Mouse (Mus musculus) cerebellum, adult 2 months (tissue): Measurements from ENCODE around the gene Prss35. TPM values are rescaled to one million over a fixed set of nuclear protein-coding genes. Genes with fewer than 3 reads are reported as not detected.

Experiments
- DNase-seq, 2 experiments: peaks; one replicate each; pipeline ENCODE4 v3.0.0; 2021
- H3K27ac ChIP-seq: fragments of 200-500 bp; 2 replicates; pipeline ENCODE4 v1.5.1; 2012; ENCODE audit warnings: low read length, control low read depth, inconsistent platforms; ENCODE audit not compliant: insufficient read depth
- H3K27me3 ChIP-seq: fragments of 200-500 bp; 2 replicates; pipeline ENCODE4 v1.6.1; 2012; ENCODE audit warnings: inconsistent platforms, mild to moderate bottlenecking, low read length, moderate library complexity; ENCODE audit not compliant: control insufficient read depth, insufficient read depth
- H3K4me1 ChIP-seq: fragments of 200-500 bp; 2 replicates; pipeline ENCODE4 v1.6.1; 2011; ENCODE audit warnings: low read length; ENCODE audit not compliant: control insufficient read depth, insufficient read depth
- H3K4me3 ChIP-seq: fragments of 200-500 bp; replicated peaks from 2 replicates; pipeline ENCODE3; 2011; ENCODE audit warnings: mild to moderate bottlenecking, low read depth, low read length, control low read depth; ENCODE audit not compliant: insufficient read depth
- CTCF ChIP-seq: fragments of 200-500 bp; IDR thresholded peaks from 2 replicates; pipeline ENCODE4 v1.5.1; 2011; ENCODE audit warnings: low read depth, mild to moderate bottlenecking, control low read depth, low read length, moderate library complexity, borderline replicate concordance; ENCODE audit not compliant: insufficient read depth
- POLR2A ChIP-seq: fragments of 200-500 bp; IDR thresholded peaks from 2 replicates; pipeline ENCODE4 v1.6.1; 2011; ENCODE audit warnings: low read length, control low read depth, borderline replicate concordance; ENCODE audit not compliant: insufficient read depth
- WGBS: fragments of 180-500 bp; shearing (Covaris S2); methylation state at CpG from one replicate; pipeline ENCODE4 v1.1.7; 2018; 5-methylcytosine and 5-hydroxymethylcytosine counted together
- polyA plus RNA-seq: library from polyadenylated mRNA; depleted of rRNA; stranded (reverse); fragments of >200 nt; gene quantifications from 2 replicates; pipeline ENCODE4 v1.2.3, GENCODE M21; 2012; rRNA removed

Prss35 gene
- polyA plus RNA-seq: 2.5 and 3.1 TPM in 2 replicates

GRCm38 (mm10) chr9:86742959-86743911 lies at the start of gene Prss35:
Gene Prss35 (plus strand): TSS chr9:86743649.
- no peak for TF ChIP-seq CTCF
- no peak for TF ChIP-seq POLR2A
- Histone ChIP-seq H3K27me3 (no peaks in the 10 kb centered on the region), H3K4me3 (no peak within 1 kb of the TSS), H3K27ac (no peak within 1 kb of the TSS), H3K4me1 (peaks cover 7% of the 10 kb centered on the region)
- 2% methylated on average over 19 of the region's 19 CpGs for WGBS
- DNase-seq: no peak

- WGBS: 96% methylated on average over 6 of the region's 6 CpGs
- no peaks in the 10 kb centered on the region for H3K4me1 ChIP-seq
- H3K4me3 ChIP-seq: no peak overlapping the region
- no peak for TF ChIP-seq POLR2A
- no peak for TF ChIP-seq CTCF
- DNase-seq: no peak
- H3K27ac ChIP-seq: no peak overlapping the region
- H3K27me3 ChIP-seq: no peaks in the 10 kb centered on the region; the same call in 1 of the 2 replicates
Measured at GRCm38 (mm10) chr9:86693935-86694334, 49.5 kb upstream of the Prss35 start.

DNA sequence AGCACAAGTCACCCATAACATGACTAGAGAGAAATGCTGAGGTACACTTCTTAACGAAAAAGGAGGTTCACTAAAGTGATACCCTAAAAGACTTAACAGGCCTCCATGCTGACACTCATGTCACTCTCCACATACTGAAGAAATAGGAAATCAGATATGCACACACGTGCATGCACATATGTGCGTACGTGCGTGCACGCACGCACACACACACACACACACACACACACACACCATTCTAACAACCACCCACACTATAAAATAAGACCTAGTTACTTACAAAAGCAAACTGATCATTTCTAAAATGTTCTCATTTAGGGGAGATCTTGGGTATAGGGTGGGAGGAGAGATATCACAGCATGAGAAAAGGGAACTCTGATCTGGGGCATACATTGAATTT lies 48.8 kb upstream of the Prss35 start:
- no peaks in the 10 kb centered on the region for H3K4me1 ChIP-seq
- WGBS: 98% methylated on average over 7 of the region's 7 CpGs
- H3K27me3 ChIP-seq: no peaks in the 10 kb centered on the region; the same call in 1 of the 2 replicates
- no peak for DNase-seq
- no peak for TF ChIP-seq CTCF
- TF ChIP-seq POLR2A: no peak
- no peak overlapping the region for H3K27ac ChIP-seq
- H3K4me3 ChIP-seq: no peak overlapping the region

DNA sequence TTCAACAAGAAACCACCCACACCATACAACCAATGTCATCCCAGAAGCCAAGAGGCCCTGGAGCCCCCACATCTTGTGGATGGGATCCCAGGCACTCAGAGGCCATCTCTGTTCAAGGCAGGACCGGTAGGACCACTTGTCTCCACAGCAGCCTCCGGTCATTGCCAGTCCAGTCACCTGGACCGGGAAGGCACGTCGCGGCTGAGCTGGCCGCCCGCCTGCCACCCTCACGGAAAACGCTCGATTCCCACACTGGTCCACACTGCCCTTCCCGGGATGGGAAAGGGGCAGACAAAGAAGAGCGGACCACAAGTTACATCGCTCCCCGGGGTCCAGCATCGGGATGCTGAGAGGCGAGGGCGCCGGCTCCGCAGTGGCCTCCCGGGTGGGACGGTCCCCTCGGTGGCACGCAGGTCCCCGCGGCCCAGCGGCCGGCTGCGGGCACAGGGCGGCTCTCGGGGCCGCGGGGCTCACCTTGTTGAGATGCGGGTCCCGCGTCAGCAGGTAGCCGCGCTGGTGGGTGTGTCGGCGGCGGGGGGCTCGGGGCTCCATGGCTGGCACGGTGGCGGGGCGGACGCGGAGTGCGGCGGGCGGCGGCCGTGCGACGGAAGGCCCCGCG lies 48.1 kb upstream of the Prss35 start:
- peak; percentile 33 to 46 for DNase-seq
- no peak for TF ChIP-seq CTCF
- no peak for TF ChIP-seq POLR2A
- Histone ChIP-seq H3K27me3 (no peaks in the 10 kb centered on the region; the same call in 1 of the 2 replicates), H3K4me1 (no peaks in the 10 kb centered on the region), H3K4me3 (peak overlapping the region; percentile 58), H3K27ac (no peak overlapping the region)
- WGBS: 2% methylated on average over 41 of the region's 56 CpGs

DNA sequence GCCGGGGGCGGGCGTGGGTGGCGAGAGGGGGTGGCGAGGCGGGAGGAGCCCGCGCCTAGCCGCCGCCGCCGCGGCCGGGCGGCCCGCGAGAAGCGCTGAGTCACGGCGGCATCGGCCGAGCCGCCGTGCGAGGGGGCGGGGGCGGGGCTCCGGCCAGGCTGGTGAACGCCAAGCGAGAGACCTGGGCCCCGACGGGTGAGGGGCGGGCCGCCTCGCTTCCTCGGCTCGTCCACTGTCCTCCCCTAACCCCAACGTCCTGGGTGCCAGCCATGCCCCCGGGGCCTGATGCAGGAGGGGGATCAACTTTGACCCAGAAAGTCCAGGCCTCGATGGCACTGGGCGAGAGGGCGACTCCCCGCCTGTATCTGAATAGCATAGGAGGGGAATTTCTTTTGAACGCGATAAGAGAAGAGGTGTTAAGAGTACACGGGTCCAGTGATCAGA lies 47.6 kb upstream of the Prss35 start, which contains the start of gene Me1:
Gene Me1 (minus strand): TSS at position 136 of the 444 bp plus-strand sequence.
- peak; percentile 28 to 42 for DNase-seq
- TF ChIP-seq POLR2A: no peak
- no peak for TF ChIP-seq CTCF
- Histone ChIP-seq H3K27ac (no peak within 1 kb of the TSS), H3K27me3 (no peaks in the 10 kb centered on the region; the same call in 1 of the 2 replicates), H3K4me3 (peak within 1 kb of the TSS; percentile 58), H3K4me1 (no peaks in the 10 kb centered on the region)
- 3% methylated on average over 37 of the region's 46 CpGs for WGBS

DNA sequence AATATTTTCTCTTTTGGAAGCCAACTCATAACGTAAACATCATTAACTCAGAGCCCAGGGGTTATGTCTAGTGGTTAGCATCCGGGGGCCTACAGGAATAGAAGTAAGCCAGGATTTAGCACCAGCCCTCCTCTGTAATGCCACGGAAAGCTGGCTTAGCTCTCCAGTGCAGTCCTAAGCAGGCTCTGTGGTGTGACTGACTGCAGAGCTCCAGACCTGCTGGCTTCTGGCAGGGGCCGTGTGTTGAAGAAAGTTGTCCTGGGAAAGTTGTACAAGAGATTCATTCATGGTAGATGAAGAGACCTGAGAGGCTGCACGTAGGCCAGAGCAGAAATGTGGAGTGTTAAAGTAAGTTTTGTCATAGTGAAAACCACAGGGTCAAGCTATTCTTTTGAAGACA lies 42.2 kb upstream of the Prss35 start:
- Histone ChIP-seq H3K27ac (no peak overlapping the region), H3K27me3 (no peaks in the 10 kb centered on the region), H3K4me1 (no peaks in the 10 kb centered on the region), H3K4me3 (no peak overlapping the region)
- 43% methylated on average over 5 of the region's 5 CpGs for WGBS
- no peak for DNase-seq
- TF ChIP-seq CTCF (no peak), POLR2A (no peak)

GRCm38 (mm10) chr9:86701844-86702243 lies 41.6 kb upstream of the Prss35 start:
- 35% methylated on average over 2 of the region's 2 CpGs for WGBS

GRCm38 (mm10) chr9:86707431-86707830 lies 36.0 kb upstream of the Prss35 start:
- DNase-seq: no peak
- 56% methylated on average over 1 of the region's 1 CpGs for WGBS
- Histone ChIP-seq H3K27ac (no peak overlapping the region), H3K4me3 (no peak overlapping the region), H3K4me1 (no peaks in the 10 kb centered on the region), H3K27me3 (no peaks in the 10 kb centered on the region)
- TF ChIP-seq POLR2A (no peak), CTCF (no peak)

More at GRCm38 (mm10) chr9:86701844-86702243, 41.6 kb upstream of the Prss35 start:
- H3K4me1 ChIP-seq: no peaks in the 10 kb centered on the region
- no peak overlapping the region for H3K4me3 ChIP-seq
- TF ChIP-seq CTCF: no peak
- TF ChIP-seq POLR2A: no peak
- DNase-seq: no peak
- H3K27me3 ChIP-seq: no peaks in the 10 kb centered on the region
- H3K27ac ChIP-seq: no peak overlapping the region
